Mouse (Mus musculus) urinary bladder, adult 2 months (tissue): ENCODE measurements around the gene Usp30. TPM values are rescaled to one million over a fixed set of nuclear protein-coding genes. Genes with fewer than 3 reads are reported as not detected.

ENCODE experiments used
- DNase-seq: peaks from one replicate; pipeline ENCODE4 v3.0.0; 2022; ENCODE audit warnings: low spot score
- polyA plus RNA-seq: library from polyadenylated mRNA; depleted of rRNA; stranded (reverse); fragments of >200 nt; gene quantifications from 2 replicates; pipeline ENCODE4 v1.2.3, GENCODE M21; 2012

The Usp30 gene
- polyA plus RNA-seq, 1 experiment = 19.1 TPM

GRCm38 (mm10) chr5:114127374-114128349, 62.4 kb downstream of the Usp30 start, which contains the start of gene Alkbh2:
TSS of gene Alkbh2 (minus strand) at chr5:114128218.
- DNase-seq = peak; percentile 81

- DNase-seq = no peak
These were observed 64.4 kb downstream of the Usp30 start for GRCm38 (mm10) chr5:114129550-114130210.

- DNase-seq = no peak
These were observed 64.9 kb downstream of the Usp30 start, which contains the start of gene Ung for GRCm38 (mm10) chr5:114130211-114130605. TSS of gene Ung (plus strand) at chr5:114130386.

GRCm38 (mm10) chr5:114130698-114131520, 65.6 kb downstream of the Usp30 start:
- DNase-seq = peak; percentile 86

- DNase-seq = no peak
These were observed 66.2 kb downstream of the Usp30 start for GRCm38 (mm10) chr5:114131521-114131840.

GRCm38 (mm10) chr5:114132841-114133240, 67.6 kb downstream of the Usp30 start:
- DNase-seq = no peak

GRCm38 (mm10) chr5:114134091-114134534, 68.9 kb downstream of the Usp30 start:
- no peak for DNase-seq

- DNase-seq = no peak
These were observed 70.3 kb downstream of the Usp30 start for GRCm38 (mm10) chr5:114135516-114135915.

GRCm38 (mm10) chr5:114137481-114138276, 72.4 kb downstream of the Usp30 start:
- no peak for DNase-seq

- no peak for DNase-seq
These were observed 73.3 kb downstream of the Usp30 start for GRCm38 (mm10) chr5:114138277-114139164.

- no peak for DNase-seq
These were observed 73.9 kb downstream of the Usp30 start for GRCm38 (mm10) chr5:114139175-114139574.

GRCm38 (mm10) chr5:114146028-114146888, 81.0 kb downstream of the Usp30 start, which contains the start of gene Acacb:
TSS of gene Acacb (plus strand) at chr5:114146535.
- no peak for DNase-seq

- no peak for DNase-seq
These were observed 82.0 kb downstream of the Usp30 start for GRCm38 (mm10) chr5:114147043-114147972.

- no peak for DNase-seq
These were observed 87.3 kb downstream of the Usp30 start for GRCm38 (mm10) chr5:114152359-114153092.

- DNase-seq = no peak
These were observed 88.2 kb downstream of the Usp30 start for GRCm38 (mm10) chr5:114153490-114153889.

GRCm38 (mm10) chr5:114154765-114155164, 89.5 kb downstream of the Usp30 start:
- DNase-seq = no peak
